Mouse (Mus musculus) liver, embryonic 13.5 days (tissue): ENCODE data around the gene Isg20l2. TPM values are rescaled to one million over a fixed set of nuclear protein-coding genes. Genes with fewer than 3 reads are reported as not detected.

Experiments
- polyA plus RNA-seq: library from polyadenylated mRNA; unstranded; fragments of >200 nt; fragmentation: Nextera tagmentation; extraction: Ambion mirVana; gene quantifications from 2 replicates; pipeline ENCODE4 v1.2.1, GENCODE M21; 2015

Gene Isg20l2
- polyA plus RNA-seq, 1 experiment from 2014 or later = 31.1 TPM

Other genes starting within 250 kb of the Isg20l2 start
- gene Lrrc71, start 181.7 kb upstream of the Isg20l2 start, polyA plus RNA-seq = 0.10 and 0.15 TPM in 2 replicates
- 0.20 and 0.27 TPM in 2 replicates for gene Ntrk1, start 135.2 kb upstream of the Isg20l2 start, polyA plus RNA-seq
- 0.03 TPM in 1 of 2 replicates, not detected in the other for gene Insrr, start 133.4 kb upstream of the Isg20l2 start, polyA plus RNA-seq
- 5.0 and 5.3 TPM in 2 replicates for gene Pear1, start 106.0 kb upstream of the Isg20l2 start, polyA plus RNA-seq
- gene Sh2d2a, start 83.6 kb upstream of the Isg20l2 start, polyA plus RNA-seq = 0.17 TPM in 1 of 2 replicates, not detected in the other
- 7.9 and 9.2 TPM in 2 replicates for gene Prcc, start 44.7 kb upstream of the Isg20l2 start, polyA plus RNA-seq
- 263 and 283 TPM in 2 replicates for gene Hdgf, start 24.0 kb upstream of the Isg20l2 start, polyA plus RNA-seq
- 48.7 and 56.5 TPM in 2 replicates for gene Mrpl24, start 10.8 kb upstream of the Isg20l2 start, polyA plus RNA-seq
- 6.1 and 6.6 TPM in 2 replicates for gene Rrnad1, start 403 bp downstream of the Isg20l2 start, polyA plus RNA-seq
- 2.2 and 2.3 TPM in 2 replicates for gene Crabp2, start 18.4 kb downstream of the Isg20l2 start, polyA plus RNA-seq
- gene Nes, start 40.8 kb downstream of the Isg20l2 start, polyA plus RNA-seq = 2.6 and 2.8 TPM in 2 replicates
- 0.05 TPM in 1 of 2 replicates, not detected in the other for gene Bcan, start 69.9 kb downstream of the Isg20l2 start, polyA plus RNA-seq
- gene Hapln2, start 97.3 kb downstream of the Isg20l2 start, polyA plus RNA-seq = not detected in 2 replicates
- 32.7 TPM in 2 replicates for gene Gpatch4, start 112.8 kb downstream of the Isg20l2 start, polyA plus RNA-seq
- gene Naxe, start 128.2 kb downstream of the Isg20l2 start, polyA plus RNA-seq = 63.8 and 66.9 TPM in 2 replicates
- gene Ttc24, start 148.0 kb downstream of the Isg20l2 start, polyA plus RNA-seq = not detected in 2 replicates
- gene Iqgap3, start 151.7 kb downstream of the Isg20l2 start, polyA plus RNA-seq = 6.6 and 7.4 TPM in 2 replicates
- 5.5 and 7.5 TPM in 2 replicates for gene Mef2d, start 212.1 kb downstream of the Isg20l2 start, polyA plus RNA-seq